Mouse (Mus musculus) megakaryocyte, embryonic 14.5 days (primary cell): ENCODE data around the gene Zfp384. TPM values are rescaled to one million over a fixed set of nuclear protein-coding genes. Genes with fewer than 3 reads are reported as not detected.

Source experiments
- H3K27me3 ChIP-seq: replicated peaks from 2 replicates; pipeline ENCODE3; 2012; ENCODE audit warnings: inconsistent platforms
- H3K36me3 ChIP-seq: replicated peaks from 2 replicates; pipeline ENCODE3; 2012; ENCODE audit warnings: low read length, inconsistent platforms, mixed read lengths
- H3K4me1 ChIP-seq: 2 replicates; pipeline ENCODE4 v1.6.1; 2012; ENCODE audit warnings: inconsistent platforms
- H3K4me3 ChIP-seq: replicated peaks from 2 replicates; pipeline ENCODE3; 2012; ENCODE audit warnings: moderate library complexity, mild to moderate bottlenecking, inconsistent platforms
- H3K9me3 ChIP-seq: 2 replicates; pipeline ENCODE4 v1.6.1; 2012; ENCODE audit warnings: inconsistent platforms
- FLI1 ChIP-seq: IDR thresholded peaks from 2 replicates; pipeline ENCODE4 v1.6.1; 2012; ENCODE audit warnings: low read length, inconsistent platforms, mixed read lengths
- GATA1 ChIP-seq: IDR thresholded peaks from 3 replicates; pipeline ENCODE4 v1.6.1; 2012; ENCODE audit warnings: mixed read lengths, low read length, inconsistent platforms, borderline replicate concordance
- polyA plus RNA-seq: library from polyadenylated mRNA; stranded (reverse); fragments of >175 nt; gene quantifications from 2 replicates; pipeline ENCODE4 v1.2.3, GENCODE M21; 2012; ENCODE audit warnings: low replicate concordance; ENCODE audit not compliant: insufficient read depth

Gene Zfp384
- 21.5 and 67.6 TPM in 2 replicates for polyA plus RNA-seq

GRCm38 (mm10) chr6:125009129-125009180, at the start of gene Zfp384:
TSS of gene Zfp384 (plus strand) at chr6:125009145.
- TF ChIP-seq FLI1, result no peak
- H3K4me1 ChIP-seq, result peaks cover 65% of the 10 kb centered on the region
- H3K9me3 ChIP-seq, result no peaks in the 10 kb centered on the region
- peaks cover 34% of the 10 kb centered on the region for H3K36me3 ChIP-seq
- H3K27me3 ChIP-seq, result peaks cover 4% of the 10 kb centered on the region
- H3K4me3 ChIP-seq, result peak within 1 kb of the TSS; percentile 96

GRCm38 (mm10) chr6:124959960-124960359, 49.0 kb upstream of the Zfp384 start:
- H3K4me3 ChIP-seq, result peak overlapping the region; percentile 18
- no peaks in the 10 kb centered on the region for H3K9me3 ChIP-seq
- no peaks in the 10 kb centered on the region for H3K27me3 ChIP-seq
- H3K4me1 ChIP-seq, result peaks cover 48% of the 10 kb centered on the region
- peaks cover 85% of the 10 kb centered on the region for H3K36me3 ChIP-seq
- TF ChIP-seq FLI1 (no peak), GATA1 (no peak)

DNA sequence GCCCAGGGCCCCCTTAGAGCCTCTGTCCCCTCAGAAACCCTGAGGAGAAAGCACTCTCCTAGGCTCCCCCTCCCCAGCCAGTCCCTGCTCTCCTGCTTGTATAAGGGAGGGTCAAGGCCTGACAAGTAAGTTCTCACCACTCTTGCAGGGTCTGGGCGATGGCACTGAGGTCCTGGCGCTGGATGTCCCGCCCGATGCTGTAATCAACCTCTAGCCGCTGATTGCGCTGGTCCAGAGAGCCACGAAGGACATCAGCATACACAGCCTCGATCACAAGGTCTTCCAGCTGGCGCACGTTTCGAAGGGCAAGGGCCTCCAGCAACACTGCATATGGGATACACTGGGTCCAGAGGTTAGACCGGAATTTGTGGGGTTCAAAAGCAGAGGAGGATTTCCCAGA, 47.9 kb upstream of the Zfp384 start:
- TF ChIP-seq GATA1, result no peak
- no peak for TF ChIP-seq FLI1
- Histone ChIP-seq H3K9me3 (no peaks in the 10 kb centered on the region), H3K27me3 (no peaks in the 10 kb centered on the region), H3K4me3 (no peak overlapping the region), H3K36me3 (peaks cover 74% of the 10 kb centered on the region), H3K4me1 (peaks cover 51% of the 10 kb centered on the region)

- TF ChIP-seq FLI1 (no peak), GATA1 (no peak)
- Histone ChIP-seq H3K4me3 (peak overlapping the region; percentile 96), H3K4me1 (peaks cover 61% of the 10 kb centered on the region), H3K36me3 (peaks cover 51% of the 10 kb centered on the region), H3K27me3 (no peaks in the 10 kb centered on the region), H3K9me3 (0 out of 2 replicates have a peak, but pooled peaks cover 3% of the 10 kb centered on the region)
Observed at GRCm38 (mm10) chr6:124964638-124965037, 44.3 kb upstream of the Zfp384 start.

DNA sequence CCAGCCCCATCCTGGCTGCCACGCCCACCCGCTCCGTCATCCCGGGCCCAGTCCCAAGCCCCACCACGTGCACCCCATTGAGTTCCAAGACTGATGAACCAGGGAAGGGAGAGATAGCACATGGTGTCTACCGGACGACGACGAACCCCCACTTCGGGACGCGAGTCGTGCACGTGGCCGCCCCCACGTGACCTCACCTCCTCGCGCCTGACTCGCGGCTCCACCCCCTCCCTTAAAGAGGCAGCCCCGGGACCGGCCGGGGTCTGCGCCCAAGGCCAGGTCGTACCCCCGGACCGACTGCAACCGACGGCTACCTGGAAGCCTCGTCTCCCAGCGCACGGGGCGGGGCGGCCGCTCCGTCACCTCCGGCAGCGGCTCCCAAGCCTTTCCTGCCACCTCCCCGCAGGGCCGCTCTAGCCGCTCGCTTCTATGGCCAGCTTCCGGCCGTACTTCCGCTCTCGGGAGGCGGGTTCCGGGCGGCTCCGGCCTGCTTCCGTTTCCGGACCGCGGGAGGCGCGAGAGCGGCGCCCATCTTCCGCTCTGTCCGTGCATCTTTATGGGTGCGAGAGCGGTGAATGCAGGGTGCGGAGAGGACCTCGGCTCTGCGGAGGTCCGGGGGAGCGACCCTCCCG, 43.7 kb upstream of the Zfp384 start, which contains the start of gene Cops7a:
Gene Cops7a, minus strand, starts transcription at position 451 of the 632 bp plus-strand sequence.
- Histone ChIP-seq H3K36me3 (peaks cover 45% of the 10 kb centered on the region), H3K4me3 (peak within 1 kb of the TSS; percentile 96), H3K27me3 (no peaks in the 10 kb centered on the region), H3K4me1 (peaks cover 61% of the 10 kb centered on the region), H3K9me3 (0 out of 2 replicates have a peak, but pooled peaks cover 3% of the 10 kb centered on the region)
- TF ChIP-seq FLI1, result peak; percentile 98
- TF ChIP-seq GATA1, result no peak

- Histone ChIP-seq H3K27me3 (peaks cover 3% of the 10 kb centered on the region), H3K4me1 (peaks cover 60% of the 10 kb centered on the region), H3K4me3 (peak overlapping the region; percentile 96), H3K9me3 (0 out of 2 replicates have a peak, but pooled peaks cover 3% of the 10 kb centered on the region), H3K36me3 (peaks cover 40% of the 10 kb centered on the region)
- TF ChIP-seq FLI1, result no peak
- no peak for TF ChIP-seq GATA1
Observed at GRCm38 (mm10) chr6:124965747-124966146, 43.2 kb upstream of the Zfp384 start.

DNA sequence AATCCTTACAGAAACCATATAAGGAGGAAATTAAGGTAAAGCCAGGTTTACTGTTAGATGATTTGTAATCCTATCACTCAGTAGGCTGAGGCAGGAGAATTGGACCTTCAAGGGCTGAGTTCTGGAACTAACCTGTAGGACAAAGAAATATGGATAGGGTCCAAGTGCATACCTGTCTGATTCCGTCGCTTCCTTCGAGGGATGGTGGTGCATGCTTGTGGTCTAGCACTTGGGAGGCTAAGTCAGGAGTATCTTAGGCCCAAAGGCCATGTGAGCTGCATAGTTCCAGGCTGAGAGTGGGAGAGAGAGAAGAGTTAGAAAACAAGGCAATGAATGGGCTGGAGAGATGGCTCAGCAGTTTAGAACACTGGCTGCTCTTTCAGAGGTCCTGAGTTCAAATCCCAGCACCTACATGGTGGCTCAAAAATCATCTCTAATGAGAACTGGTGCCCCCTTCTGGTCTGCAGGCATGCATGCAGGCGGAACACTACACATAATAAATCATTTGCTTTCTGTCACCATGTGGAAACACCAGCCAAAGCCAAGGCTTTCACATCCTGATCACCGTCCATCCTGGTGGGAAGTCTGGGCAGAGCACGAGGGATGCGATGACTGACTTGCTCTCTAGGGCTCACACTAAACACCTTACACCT, 42.4 kb upstream of the Zfp384 start:
- Histone ChIP-seq H3K36me3 (peaks cover 31% of the 10 kb centered on the region), H3K9me3 (0 out of 2 replicates have a peak, but pooled peaks cover 3% of the 10 kb centered on the region), H3K4me1 (peaks cover 52% of the 10 kb centered on the region), H3K4me3 (peak overlapping the region; percentile 96), H3K27me3 (peaks cover 3% of the 10 kb centered on the region)
- TF ChIP-seq FLI1 (no peak), GATA1 (no peak)

- peaks cover 43% of the 10 kb centered on the region for H3K4me1 ChIP-seq
- peaks cover 3% of the 10 kb centered on the region for H3K27me3 ChIP-seq
- peaks cover 20% of the 10 kb centered on the region for H3K36me3 ChIP-seq
- H3K4me3 ChIP-seq, result no peak overlapping the region
- no peak for TF ChIP-seq GATA1
- 0 out of 2 replicates have a peak, but pooled peaks cover 3% of the 10 kb centered on the region for H3K9me3 ChIP-seq
Observed at GRCm38 (mm10) chr6:124967766-124968165, 41.2 kb upstream of the Zfp384 start.

DNA sequence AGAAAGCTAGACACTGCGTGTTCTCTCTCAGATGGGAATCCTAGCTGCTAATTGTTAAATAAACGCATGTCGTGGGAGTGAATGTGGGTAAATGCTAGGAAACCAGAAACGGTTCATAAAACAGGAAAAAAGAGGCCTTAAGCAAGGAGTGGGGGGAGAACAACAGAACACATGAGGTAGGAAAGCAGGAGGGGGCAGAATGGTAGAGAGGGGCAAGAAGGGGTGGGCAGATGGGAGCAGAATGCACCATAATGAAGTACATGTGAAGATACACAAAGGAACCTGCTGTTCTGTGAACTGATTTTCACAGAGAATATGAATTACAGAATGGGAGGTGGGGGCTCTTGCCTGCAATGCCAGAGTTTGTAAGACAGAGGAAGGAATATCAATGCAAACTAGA, 16.7 kb upstream of the Zfp384 start:
- Histone ChIP-seq H3K4me3 (no peak overlapping the region), H3K4me1 (peaks cover 36% of the 10 kb centered on the region)

DNA sequence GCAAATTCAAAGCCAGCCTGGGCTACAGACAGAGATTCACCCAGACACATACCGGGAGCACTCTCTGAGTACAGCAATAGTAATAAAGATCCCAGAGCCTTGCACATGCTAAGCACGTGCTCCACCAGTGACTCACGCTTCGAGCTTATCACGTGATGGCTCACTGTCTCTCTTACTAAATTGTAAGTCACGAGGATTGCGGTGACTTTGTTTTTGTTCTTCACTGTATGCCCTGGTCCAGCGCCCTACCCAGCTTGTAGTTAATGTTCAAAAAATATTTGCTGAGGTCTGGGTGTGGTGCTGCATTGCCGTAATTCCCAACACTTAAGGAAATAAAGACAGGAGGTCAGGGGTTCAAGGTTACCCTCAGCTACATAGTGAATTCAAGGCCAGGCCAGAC, 15.6 kb upstream of the Zfp384 start:
- no peaks in the 10 kb centered on the region for H3K36me3 ChIP-seq

More for the DNA sequence above, 16.7 kb upstream of the Zfp384 start:
- no peak for TF ChIP-seq GATA1
- no peak for TF ChIP-seq FLI1
- Histone ChIP-seq H3K27me3 (peaks cover 73% of the 10 kb centered on the region), H3K36me3 (no peaks in the 10 kb centered on the region), H3K9me3 (peaks cover 26% of the 10 kb centered on the region)

More for the DNA sequence above, 15.6 kb upstream of the Zfp384 start:
- H3K4me3 ChIP-seq, result no peak overlapping the region
- peaks cover 23% of the 10 kb centered on the region for H3K9me3 ChIP-seq
- peaks cover 47% of the 10 kb centered on the region for H3K4me1 ChIP-seq
- H3K27me3 ChIP-seq, result peaks cover 79% of the 10 kb centered on the region
- TF ChIP-seq FLI1 (no peak), GATA1 (no peak)
